In genomic region chr16:49699821-49700220, GRCm38 (mm10) we compare ENCODE assay signal across 9 mouse cellular contexts. TPM values are rescaled to one million over a fixed set of nuclear protein-coding genes. Genes with fewer than 3 reads are reported as not detected.
DNase-seq lines count a peak whose midpoint lies in the region; ATAC-seq and TF ChIP-seq lines count a peak whose summit lies in the region.
"Had no signal": no experiment of that assay in that cellular context is flagged by ENCODE, and none has a peak within 500 bp of the region (broad histone marks: within the 10 kb centered on the region; RNA-seq: fewer than 3 reads in every experiment).

No protein-coding gene starts in this region.

- H3K4me1 ChIP-seq in embryonic facial prominence, embryonic 12.5 days: peaks cover 3% of the 10 kb centered on the region; the same call in 1 of the 2 replicates
- H3K4me1 ChIP-seq in limb, embryonic 10.5 days: peaks cover 8% of the 10 kb centered on the region; the same call in 1 of the 2 replicates
- H3K4me1 ChIP-seq in neural tube, embryonic 12.5 days: peaks cover 6% of the 10 kb centered on the region; the same call in 1 of the 2 replicates

- peak overlapping the region; percentile 83 for H3K4me3 ChIP-seq in layer of hippocampus, adult 2 months
- H3K4me3 ChIP-seq in embryonic facial prominence, embryonic 12.5 days: peak overlapping the region; percentile 62
- peak overlapping the region; percentile 74 for H3K4me3 ChIP-seq in limb, embryonic 10.5 days
- H3K4me3 ChIP-seq in neural tube, embryonic 12.5 days: peak overlapping the region; percentile 77

- no peaks in the 10 kb centered on the region for H3K36me3 ChIP-seq in embryonic facial prominence, embryonic 12.5 days
- no peaks in the 10 kb centered on the region for H3K36me3 ChIP-seq in limb, embryonic 10.5 days
- H3K36me3 ChIP-seq in neural tube, embryonic 12.5 days: no peaks in the 10 kb centered on the region

- H3K9me3 ChIP-seq in embryonic facial prominence, embryonic 12.5 days: no peaks in the 10 kb centered on the region
- no peaks in the 10 kb centered on the region for H3K9me3 ChIP-seq in limb, embryonic 10.5 days (replicated peaks)
- H3K9me3 ChIP-seq in neural tube, embryonic 12.5 days: no peaks in the 10 kb centered on the region

- H3K9ac ChIP-seq in embryonic facial prominence, embryonic 12.5 days: no peak overlapping the region
- H3K9ac ChIP-seq in neural tube, embryonic 12.5 days: peak overlapping the region; percentile 68; the same call in 1 of the 2 replicates

- 38% methylated on average over 5 of the region's 5 CpGs for WGBS in embryonic facial prominence, embryonic 12.5 days
- 45% methylated on average over 5 of the region's 5 CpGs for WGBS in limb, embryonic 10.5 days
- 41% methylated on average over 5 of the region's 5 CpGs for WGBS in neural tube, embryonic 12.5 days

- no peak for DNase-seq in layer of hippocampus, adult 2 months (ENCODE audit: low spot score in 2 of 2)
- DNase-seq in layer of hippocampus, adult 8-10 months (ENCODE audit: low spot score in 2 of 2): no peak
- DNase-seq in limb, embryonic 10.5 days (ENCODE audit: low spot score): no peak
- no peak for DNase-seq in adrenal gland, postnatal 25 days
- DNase-seq in right cerebral cortex, adult 2 months (ENCODE audit: low spot score in 2 of 2): no peak
- DNase-seq: kidney, postnatal 14 days had no signal

- no peaks in the 10 kb centered on the region for H3K27me3 ChIP-seq in embryonic facial prominence, embryonic 12.5 days
- H3K27me3 ChIP-seq in limb, embryonic 10.5 days (ENCODE audit: low read depth, poor library complexity, severe bottlenecking): no peaks in the 10 kb centered on the region
- no peaks in the 10 kb centered on the region for H3K27me3 ChIP-seq in neural tube, embryonic 12.5 days (replicated peaks)

- peak overlapping the region; percentile 62 for H3K4me2 ChIP-seq in embryonic facial prominence, embryonic 12.5 days (replicated peaks)
- peak overlapping the region; percentile 76 for H3K4me2 ChIP-seq in neural tube, embryonic 12.5 days (replicated peaks)

- TF ChIP-seq CTCF in layer of hippocampus, adult 2 months (conservative IDR thresholded peaks at IDR 0.05): no peak

- peak overlapping the region; percentile 91 for H3K27ac ChIP-seq in layer of hippocampus, adult 2 months
- H3K27ac ChIP-seq in embryonic facial prominence, embryonic 12.5 days: no peak overlapping the region
- H3K27ac ChIP-seq in limb, embryonic 10.5 days: no peak overlapping the region
- no peak overlapping the region for H3K27ac ChIP-seq in neural tube, embryonic 12.5 days

- ATAC-seq in embryonic facial prominence, embryonic 12.5 days (ENCODE audit: insufficient number of reproducible peaks, insufficient read depth, low FRiP score, low TSS enrichment): no peak
- ATAC-seq in neural tube, embryonic 12.5 days (ENCODE audit: low FRiP score, low read depth): no peak
- ATAC-seq in frontal cortex, adult (ENCODE audit: low TSS enrichment): no peak

RNA-seq across cellular contexts. Expression of gene Ift57, which starts 0.8 kb away (rescaled TPM):
- total RNA-seq in layer of hippocampus, adult 2 months (2021): 10 to 100 TPM; 53.7 to 53.8 TPM
- 10 to 100 TPM; 44.0 to 55.8 (median 49.2) TPM for total RNA-seq in layer of hippocampus, adult 8-10 months (2022)
- 38.3 and 39.8 TPM in 2 replicates for polyA plus RNA-seq in embryonic facial prominence, embryonic 12.5 days (2016; fragmentation: Nextera tagmentation; extraction: Ambion mirVana)
- polyA plus RNA-seq in limb, embryonic 10.5 days (2016; fragmentation: Nextera tagmentation; extraction: Ambion mirVana): 20.7 and 23.1 TPM in 2 replicates
- polyA plus RNA-seq in neural tube, embryonic 12.5 days (2016; fragmentation: Nextera tagmentation; extraction: Ambion mirVana): 38.8 and 39.5 TPM in 2 replicates
- 26.5 and 34.9 TPM in 2 replicates for total RNA-seq in adrenal gland, postnatal 25 days (2021)
